Mouse (Mus musculus): ENCODE data around the gene Entpd6.

GRCm38 (mm10) chr2:150755016-150755415 is 6.2 kb downstream of the Entpd6 start:
- TF ChIP-seq CTCF (IDR thresholded peaks at IDR 0.05; ENCODE audit: extremely low read depth, insufficient read depth, insufficient read length, insufficient replicate concordance): no peak
- TF ChIP-seq POLR2A (IDR thresholded peaks at IDR 0.05; ENCODE audit: low read depth, low read length): no peak
